Mouse (Mus musculus) CH12F3 (cell line): Measurements from ENCODE around the gene Gnao1.

Experiments used
- in situ Hi-C: fragments of 300-500 bp; cut with MboI; formaldehyde crosslinking; loops from 2 replicates; pipeline ENCODE4 v1.14.3; 2020; ENCODE audit warnings: low sequenced_read_pairs

The Gnao1 gene

GRCm38 (mm10) chr8:93888702-93889480, 79.1 kb downstream of the Gnao1 start:
- in situ Hi-C loops: no loop called here

- in situ Hi-C loops: no loop called here
These were observed 83.8 kb downstream of the Gnao1 start for GRCm38 (mm10) chr8:93893556-93893955.

- in situ Hi-C loops: no loop called here
These were observed 87.2 kb downstream of the Gnao1 start for GRCm38 (mm10) chr8:93896841-93897551.

- in situ Hi-C loops: no loop called here
These were observed 88.8 kb downstream of the Gnao1 start for GRCm38 (mm10) chr8:93898570-93898969.

GRCm38 (mm10) chr8:93902040-93902439, 92.3 kb downstream of the Gnao1 start:
- in situ Hi-C loops: no loop called here

GRCm38 (mm10) chr8:93906961-93907360, 97.2 kb downstream of the Gnao1 start:
- in situ Hi-C loops: no loop called here

GRCm38 (mm10) chr8:93907987-93908441, 98.2 kb downstream of the Gnao1 start:
- in situ Hi-C loops: no loop called here

- in situ Hi-C loops: no loop called here
These were observed 98.8 kb downstream of the Gnao1 start for GRCm38 (mm10) chr8:93908546-93908945.

- in situ Hi-C loops: no loop called here
These were observed 102.2 kb downstream of the Gnao1 start for GRCm38 (mm10) chr8:93911715-93912555.

- in situ Hi-C loops: no loop called here
These were observed 108.2 kb downstream of the Gnao1 start for GRCm38 (mm10) chr8:93917859-93918421.

- in situ Hi-C loops: no loop called here
These were observed 108.8 kb downstream of the Gnao1 start for GRCm38 (mm10) chr8:93918580-93918979.

- in situ Hi-C loops: no loop called here
These were observed 109.7 kb downstream of the Gnao1 start for GRCm38 (mm10) chr8:93919422-93919821.

- in situ Hi-C loops: no loop called here
These were observed 110.3 kb downstream of the Gnao1 start for GRCm38 (mm10) chr8:93919916-93920589.

GRCm38 (mm10) chr8:93920590-93920948, 110.8 kb downstream of the Gnao1 start:
- in situ Hi-C loops: no loop called here

- in situ Hi-C loops: no loop called here
These were observed 114.2 kb downstream of the Gnao1 start for GRCm38 (mm10) chr8:93923897-93924334.

GRCm38 (mm10) chr8:93925513-93925912, 115.7 kb downstream of the Gnao1 start:
- in situ Hi-C loops: loop anchor here (25.0 kb wide), 1 partner anchor 913 kb away; no protein-coding TSS in a partner anchor

- in situ Hi-C loops: loop anchor here (25.0 kb wide), 1 partner anchor 917 kb away; no protein-coding TSS in a partner anchor
These were observed 119.5 kb downstream of the Gnao1 start for GRCm38 (mm10) chr8:93929233-93929632.

- in situ Hi-C loops: loop anchor here (25.0 kb wide), 1 partner anchor 919 kb away; no protein-coding TSS in a partner anchor
These were observed 121.6 kb downstream of the Gnao1 start for GRCm38 (mm10) chr8:93931336-93931735.

GRCm38 (mm10) chr8:93932873-93933272, 123.1 kb downstream of the Gnao1 start:
- in situ Hi-C loops: loop anchor here (25.0 kb wide), 1 partner anchor 921 kb away; no protein-coding TSS in a partner anchor

GRCm38 (mm10) chr8:93933288-93933687, 123.5 kb downstream of the Gnao1 start:
- in situ Hi-C loops: loop anchor here (25.0 kb wide), 1 partner anchor 921 kb away; no protein-coding TSS in a partner anchor
